Mouse (Mus musculus): ENCODE measurements around the gene Grpel1. TPM values are rescaled to one million over a fixed set of nuclear protein-coding genes. Genes with fewer than 3 reads are reported as not detected.

Gene Grpel1
- total RNA-seq, 1 experiment: 45.0 TPM

DNA sequence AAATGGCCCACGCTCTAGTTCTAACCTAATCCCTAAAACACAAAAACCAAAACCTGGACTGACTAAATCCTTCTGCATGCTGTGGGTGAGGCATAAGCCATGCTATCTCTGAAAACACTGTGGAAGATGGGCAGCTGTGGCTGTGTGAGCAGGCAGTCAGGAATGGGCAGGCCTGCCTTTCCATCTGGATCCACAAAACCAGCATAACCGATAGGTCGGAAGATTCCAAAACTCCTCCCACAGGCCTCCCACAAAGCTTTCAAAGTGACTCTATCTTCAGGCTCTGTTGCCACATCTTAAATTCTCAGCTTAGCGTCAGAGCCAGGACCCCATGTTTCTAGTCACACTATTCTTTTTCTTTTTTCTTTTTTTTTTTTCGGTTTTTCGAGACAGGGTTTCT lies 29.1 kb downstream of the Grpel1 start:
- H3K36me3 ChIP-seq (ENCODE audit: control insufficient read depth, insufficient read depth, low read length, poor library complexity, severe bottlenecking): peaks cover 19% of the 10 kb centered on the region; the same call in 1 of the 2 replicates
- no peak overlapping the region for H3K9ac ChIP-seq (ENCODE audit: insufficient read depth, low read depth, low read length, poor library complexity, severe bottlenecking)
- H3K4me1 ChIP-seq (ENCODE audit: control insufficient read depth in 2 of 2, insufficient read depth in 2 of 2, low read length in 2 of 2, poor library complexity in 1 of 2): no peaks in the 10 kb centered on the region
- no peaks in the 10 kb centered on the region for H3K9me3 ChIP-seq (ENCODE audit: control insufficient read depth, insufficient read depth, low read depth, low read length)
- no peak overlapping the region for H3K27ac ChIP-seq (ENCODE audit: insufficient read depth, low read depth, low read length, poor library complexity, severe bottlenecking)
- H3K4me3 ChIP-seq (ENCODE audit: insufficient read depth in 1 of 2, low read depth in 1 of 2, low read length in 2 of 2, poor library complexity in 1 of 2, severe bottlenecking in 1 of 2): no peak overlapping the region
- in situ Hi-C loops (cut with MboI; ENCODE audit: low sequenced_read_pairs in 2 of 2, unreplicated experiment in 2 of 2): no loop called here
- DNase-seq (ENCODE audit: low read depth, low spot score): no peak
- TF ChIP-seq CHD2 (IDR thresholded peaks at IDR 0.05; ENCODE audit: low read depth, low read length): no peak
- no peak for TF ChIP-seq ZNF384 (IDR thresholded peaks at IDR 0.05; ENCODE audit: low read depth, low read length)
- TF ChIP-seq ZC3H11A (IDR thresholded peaks at IDR 0.05; ENCODE audit: borderline replicate concordance, low read depth, low read length): no peak

DNA sequence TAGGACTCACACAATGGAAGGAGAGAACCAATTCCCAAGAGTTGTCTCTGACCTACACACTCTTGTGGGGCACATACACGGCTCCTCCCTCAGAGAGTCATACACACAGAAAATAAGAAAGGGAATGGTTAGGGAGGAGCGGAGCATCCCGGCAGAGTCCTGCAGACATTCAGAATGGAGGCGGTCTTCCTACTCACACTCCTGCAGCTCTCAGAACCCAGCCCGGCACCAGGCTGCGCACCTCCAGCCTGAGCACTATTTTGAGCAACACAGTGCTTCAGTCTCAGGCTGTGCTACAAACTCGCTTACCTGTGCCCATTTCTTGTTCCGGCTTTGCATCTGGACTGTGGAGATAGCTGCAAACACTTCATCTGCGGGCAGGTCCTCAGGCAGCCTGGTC lies 29.9 kb downstream of the Grpel1 start:
- TF ChIP-seq ZC3H11A (IDR thresholded peaks at IDR 0.05; ENCODE audit: borderline replicate concordance, low read depth, low read length) (no peak), HCFC1 (IDR thresholded peaks at IDR 0.05; ENCODE audit: borderline replicate concordance, insufficient read depth, low read length) (no peak), ZNF384 (IDR thresholded peaks at IDR 0.05; ENCODE audit: low read depth, low read length) (no peak), CHD2 (IDR thresholded peaks at IDR 0.05; ENCODE audit: low read depth, low read length) (no peak), MAFK (IDR thresholded peaks at IDR 0.05; ENCODE audit: insufficient read depth, low read depth, low read length) (no peak)
- H3K9ac ChIP-seq (ENCODE audit: insufficient read depth, low read depth, low read length, poor library complexity, severe bottlenecking): no peak overlapping the region
- DNase-seq (ENCODE audit: low read depth, low spot score): no peak
- H3K4me3 ChIP-seq (ENCODE audit: insufficient read depth in 1 of 2, low read depth in 1 of 2, low read length in 2 of 2, poor library complexity in 1 of 2, severe bottlenecking in 1 of 2): no peak overlapping the region
- peaks cover 19% of the 10 kb centered on the region; the same call in 1 of the 2 replicates for H3K36me3 ChIP-seq (ENCODE audit: control insufficient read depth, insufficient read depth, low read length, poor library complexity, severe bottlenecking)
- H3K9me3 ChIP-seq (ENCODE audit: control insufficient read depth, insufficient read depth, low read depth, low read length): no peaks in the 10 kb centered on the region
- H3K4me1 ChIP-seq (ENCODE audit: control insufficient read depth in 2 of 2, insufficient read depth in 2 of 2, low read length in 2 of 2, poor library complexity in 1 of 2): no peaks in the 10 kb centered on the region
- in situ Hi-C loops (cut with MboI; ENCODE audit: low sequenced_read_pairs in 2 of 2, unreplicated experiment in 2 of 2): no loop called here
- H3K27ac ChIP-seq (ENCODE audit: insufficient read depth, low read depth, low read length, poor library complexity, severe bottlenecking): no peak overlapping the region

DNA sequence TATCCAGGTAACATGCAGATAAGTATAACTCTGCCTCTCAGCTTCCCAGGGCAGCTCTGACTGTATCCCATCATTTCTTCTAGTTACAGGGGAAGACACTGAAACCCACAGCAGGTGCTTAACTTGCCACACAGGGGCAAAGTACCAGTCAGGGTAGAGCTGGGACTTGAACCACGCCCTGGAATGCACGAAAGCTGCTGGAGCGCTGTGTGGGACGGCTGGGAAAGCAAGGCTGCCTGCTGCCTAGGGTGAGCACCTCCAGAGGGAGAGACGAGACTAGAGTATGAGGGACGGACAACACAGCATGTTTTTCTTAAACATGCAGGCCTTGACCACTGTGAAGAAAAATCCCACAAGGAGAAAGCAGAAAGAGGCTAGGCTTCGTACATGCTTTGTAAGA lies 40.4 kb downstream of the Grpel1 start:
- H3K4me3 ChIP-seq (ENCODE audit: insufficient read depth in 1 of 2, low read depth in 1 of 2, low read length in 2 of 2, poor library complexity in 1 of 2, severe bottlenecking in 1 of 2): no peak overlapping the region
- no peak overlapping the region for H3K9ac ChIP-seq (ENCODE audit: insufficient read depth, low read depth, low read length, poor library complexity, severe bottlenecking)
- DNase-seq (ENCODE audit: low read depth, low spot score): no peak
- peaks cover 11% of the 10 kb centered on the region for H3K36me3 ChIP-seq (ENCODE audit: control insufficient read depth, insufficient read depth, low read length, poor library complexity, severe bottlenecking)
- H3K4me1 ChIP-seq (ENCODE audit: control insufficient read depth in 2 of 2, insufficient read depth in 2 of 2, low read length in 2 of 2, poor library complexity in 1 of 2): no peaks in the 10 kb centered on the region
- no peaks in the 10 kb centered on the region for H3K9me3 ChIP-seq (ENCODE audit: control insufficient read depth, insufficient read depth, low read depth, low read length)
- H3K27ac ChIP-seq (ENCODE audit: insufficient read depth, low read depth, low read length, poor library complexity, severe bottlenecking): no peak overlapping the region
- TF ChIP-seq ZNF384 (IDR thresholded peaks at IDR 0.05; ENCODE audit: low read depth, low read length): no peak
- no peak for TF ChIP-seq HCFC1 (IDR thresholded peaks at IDR 0.05; ENCODE audit: borderline replicate concordance, insufficient read depth, low read length)
- no peak for TF ChIP-seq MAFK (IDR thresholded peaks at IDR 0.05; ENCODE audit: insufficient read depth, low read depth, low read length)
- no peak for TF ChIP-seq ZC3H11A (IDR thresholded peaks at IDR 0.05; ENCODE audit: borderline replicate concordance, low read depth, low read length)
- TF ChIP-seq CHD2 (IDR thresholded peaks at IDR 0.05; ENCODE audit: low read depth, low read length): no peak
- in situ Hi-C loops (cut with MboI; ENCODE audit: low sequenced_read_pairs in 2 of 2, unreplicated experiment in 2 of 2): no loop called here

DNA sequence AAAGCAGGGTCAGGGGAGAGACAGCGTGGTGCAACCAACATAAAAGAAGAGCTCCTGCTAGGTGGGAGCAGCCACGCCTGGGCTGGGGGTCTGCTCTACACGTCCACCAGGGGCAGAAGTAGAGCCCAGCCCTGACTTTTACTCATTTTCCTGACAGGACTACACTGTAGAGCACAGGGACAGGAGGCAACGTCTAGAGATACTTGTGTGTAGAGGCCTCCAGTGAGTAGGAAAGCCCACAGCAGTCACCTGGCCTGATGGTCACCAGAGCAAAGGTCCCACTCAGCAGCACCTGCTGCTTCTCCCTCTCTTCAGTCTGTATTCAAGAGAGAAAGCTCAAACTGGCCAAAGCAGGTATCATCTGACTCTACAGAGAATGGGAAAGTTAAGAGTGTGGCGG lies 40.8 kb downstream of the Grpel1 start:
- TF ChIP-seq CHD2 (IDR thresholded peaks at IDR 0.05; ENCODE audit: low read depth, low read length) (no peak), HCFC1 (IDR thresholded peaks at IDR 0.05; ENCODE audit: borderline replicate concordance, insufficient read depth, low read length) (no peak), ZC3H11A (IDR thresholded peaks at IDR 0.05; ENCODE audit: borderline replicate concordance, low read depth, low read length) (no peak), MAFK (IDR thresholded peaks at IDR 0.05; ENCODE audit: insufficient read depth, low read depth, low read length) (no peak), ZNF384 (IDR thresholded peaks at IDR 0.05; ENCODE audit: low read depth, low read length) (no peak)

DNA sequence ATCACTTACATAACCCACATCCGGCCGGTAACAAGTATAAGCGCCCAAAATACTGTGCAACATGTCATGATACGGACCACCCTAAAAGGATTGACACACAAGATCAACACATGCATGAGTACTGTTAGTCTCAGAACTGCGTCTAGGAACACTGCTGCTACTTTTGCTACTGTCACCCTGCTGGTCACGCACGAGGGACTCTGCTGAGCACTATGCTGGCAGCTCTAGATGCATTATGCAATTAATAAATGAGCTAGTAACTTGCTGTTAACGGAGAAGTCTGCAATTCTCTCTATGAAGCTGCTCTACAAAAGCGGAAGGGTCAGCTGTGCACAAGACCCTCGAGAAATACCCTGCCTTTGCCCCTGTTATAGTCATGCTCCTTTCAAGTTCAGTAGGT lies 43.6 kb downstream of the Grpel1 start:
- no peaks in the 10 kb centered on the region for H3K9me3 ChIP-seq (ENCODE audit: control insufficient read depth, insufficient read depth, low read depth, low read length)
- no peak for DNase-seq (ENCODE audit: low read depth, low spot score)
- no peak overlapping the region for H3K4me3 ChIP-seq (ENCODE audit: insufficient read depth in 1 of 2, low read depth in 1 of 2, low read length in 2 of 2, poor library complexity in 1 of 2, severe bottlenecking in 1 of 2)
- no peak for TF ChIP-seq HCFC1 (IDR thresholded peaks at IDR 0.05; ENCODE audit: borderline replicate concordance, insufficient read depth, low read length)
- no peak for TF ChIP-seq CHD2 (IDR thresholded peaks at IDR 0.05; ENCODE audit: low read depth, low read length)
- no peak for TF ChIP-seq ZNF384 (IDR thresholded peaks at IDR 0.05; ENCODE audit: low read depth, low read length)
- TF ChIP-seq MAFK (IDR thresholded peaks at IDR 0.05; ENCODE audit: insufficient read depth, low read depth, low read length): no peak
- no peak for TF ChIP-seq ZC3H11A (IDR thresholded peaks at IDR 0.05; ENCODE audit: borderline replicate concordance, low read depth, low read length)
- H3K27ac ChIP-seq (ENCODE audit: insufficient read depth, low read depth, low read length, poor library complexity, severe bottlenecking): no peak overlapping the region
- H3K4me1 ChIP-seq (ENCODE audit: control insufficient read depth in 2 of 2, insufficient read depth in 2 of 2, low read length in 2 of 2, poor library complexity in 1 of 2): no peaks in the 10 kb centered on the region
- H3K36me3 ChIP-seq (ENCODE audit: control insufficient read depth, insufficient read depth, low read length, poor library complexity, severe bottlenecking): peaks cover 14% of the 10 kb centered on the region
- no peak overlapping the region for H3K9ac ChIP-seq (ENCODE audit: insufficient read depth, low read depth, low read length, poor library complexity, severe bottlenecking)
- in situ Hi-C loops (cut with MboI; ENCODE audit: low sequenced_read_pairs in 2 of 2, unreplicated experiment in 2 of 2): no loop called here

More for the DNA sequence above, 40.8 kb downstream of the Grpel1 start:
- Histone ChIP-seq H3K27ac (ENCODE audit: insufficient read depth, low read depth, low read length, poor library complexity, severe bottlenecking) (no peak overlapping the region), H3K4me1 (ENCODE audit: control insufficient read depth in 2 of 2, insufficient read depth in 2 of 2, low read length in 2 of 2, poor library complexity in 1 of 2) (no peaks in the 10 kb centered on the region), H3K9ac (ENCODE audit: insufficient read depth, low read depth, low read length, poor library complexity, severe bottlenecking) (no peak overlapping the region), H3K4me3 (ENCODE audit: insufficient read depth in 1 of 2, low read depth in 1 of 2, low read length in 2 of 2, poor library complexity in 1 of 2, severe bottlenecking in 1 of 2) (no peak overlapping the region), H3K36me3 (ENCODE audit: control insufficient read depth, insufficient read depth, low read length, poor library complexity, severe bottlenecking) (peaks cover 11% of the 10 kb centered on the region), H3K9me3 (ENCODE audit: control insufficient read depth, insufficient read depth, low read depth, low read length) (no peaks in the 10 kb centered on the region)
- in situ Hi-C loops (cut with MboI; ENCODE audit: low sequenced_read_pairs in 2 of 2, unreplicated experiment in 2 of 2): no loop called here
- no peak for DNase-seq (ENCODE audit: low read depth, low spot score)
